Mouse (Mus musculus): ENCODE measurements around the gene Astn1.

GRCm38 (mm10) chr1:158740161-158740766 is 378.2 kb downstream of the Astn1 start:
- TF ChIP-seq CTCF (IDR thresholded peaks at IDR 0.05; ENCODE audit: low read depth, low read length) = no peak
- no peak for TF ChIP-seq POLR2A (IDR thresholded peaks at IDR 0.05; ENCODE audit: extremely low read depth, insufficient read depth, low read length)
